ENCODE assay signal across 10 mouse cellular contexts in the genomic region with DNA sequence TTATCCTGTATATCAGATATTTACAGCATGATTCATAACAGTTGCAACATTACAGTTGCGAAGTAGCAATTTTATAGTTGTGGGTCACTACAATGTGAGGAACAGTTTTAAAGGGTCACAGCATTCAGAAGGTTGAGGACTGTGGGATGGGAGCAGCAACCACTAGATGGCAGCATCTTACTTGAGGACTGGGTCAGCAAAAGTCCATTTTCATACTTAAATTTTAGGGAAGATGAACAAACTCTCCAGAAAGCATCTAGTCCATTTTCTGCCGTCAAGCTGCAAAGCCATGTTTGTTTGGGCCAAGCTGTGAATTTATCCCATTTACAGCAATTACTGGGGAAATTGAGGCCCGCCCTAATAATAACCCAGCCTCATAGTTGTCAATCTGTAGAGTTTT. TPM values are rescaled to one million over a fixed set of nuclear protein-coding genes. Genes with fewer than 3 reads are reported as not detected.
DNase-seq lines count a peak whose midpoint lies in the region; ATAC-seq and TF ChIP-seq lines count a peak whose summit lies in the region.
"Had no signal": no experiment of that assay in that cellular context is flagged by ENCODE, and none has a peak within 500 bp of the region (broad histone marks: within the 10 kb centered on the region; RNA-seq: fewer than 3 reads in every experiment).

No protein-coding gene starts in this region.

- no peaks in the 10 kb centered on the region for H3K36me3 ChIP-seq in intestine, embryonic 14.5 days (ENCODE audit: control insufficient read depth, insufficient read depth, low read length)
- H3K36me3 ChIP-seq in intestine, embryonic 16.5 days (ENCODE audit: control insufficient read depth, insufficient read depth, low read length) = no peaks in the 10 kb centered on the region
- no peaks in the 10 kb centered on the region for H3K36me3 ChIP-seq in CH12.LX (replicated peaks in 1 of 2; ENCODE audit: control insufficient read depth in 1 of 2, insufficient read depth in 1 of 2, low read length in 1 of 2)
- no peaks in the 10 kb centered on the region for H3K36me3 ChIP-seq in embryonic facial prominence, embryonic 11.5 days (replicated peaks; ENCODE audit: control insufficient read depth, insufficient read depth, low read depth, low read length)

- no peak for TF ChIP-seq EP300 in CH12.LX (IDR thresholded peaks at IDR 0.05; ENCODE audit: low read length)

- no peaks in the 10 kb centered on the region for H3K27me3 ChIP-seq in intestine, embryonic 14.5 days (replicated peaks; ENCODE audit: control insufficient read depth, insufficient read depth, low read length)
- H3K27me3 ChIP-seq in intestine, embryonic 16.5 days (replicated peaks; ENCODE audit: control insufficient read depth, insufficient read depth, low read length) = no peaks in the 10 kb centered on the region
- no peaks in the 10 kb centered on the region for H3K27me3 ChIP-seq in CH12.LX (replicated peaks)
- H3K27me3 ChIP-seq in embryonic facial prominence, embryonic 11.5 days (ENCODE audit: control insufficient read depth, insufficient read depth, low read length) = no peaks in the 10 kb centered on the region

- no peak overlapping the region for H3K4me3 ChIP-seq in intestine, embryonic 14.5 days (ENCODE audit: low read depth, low read length)
- no peak overlapping the region for H3K4me3 ChIP-seq in intestine, embryonic 16.5 days (ENCODE audit: low read length)
- no peak overlapping the region for H3K4me3 ChIP-seq in CH12.LX (replicated peaks in 1 of 3; ENCODE audit: low read depth in 2 of 3, low read length in 2 of 3, poor library complexity in 1 of 3)
- H3K4me3 ChIP-seq in embryonic facial prominence, embryonic 11.5 days (ENCODE audit: low read depth, low read length) = no peak overlapping the region
- H3K4me3 ChIP-seq: erythroblast, embryonic 14.5 days had no signal

- ATAC-seq in intestine, embryonic 14.5 days (replicated peaks; ENCODE audit: low FRiP score, low TSS enrichment, low read depth) = no peak
- ATAC-seq in intestine, embryonic 16.5 days = no peak
- ATAC-seq in embryonic facial prominence, embryonic 11.5 days (replicated peaks; ENCODE audit: insufficient number of reproducible peaks, low FRiP score, low TSS enrichment, low read depth) = no peak

- H3K79me2 ChIP-seq in CH12.LX (replicated peaks; ENCODE audit: control insufficient read depth, extremely low read depth, insufficient read depth, poor library complexity, severe bottlenecking) = no peaks in the 10 kb centered on the region

- peak; percentile 79 for TF ChIP-seq RAD21 in CH12.LX (IDR thresholded peaks at IDR 0.05; ENCODE audit: low read depth, low read length)

- dilution Hi-C loops in CH12.LX (cut with MboI; ENCODE audit: extremely low pct_ligation_motif_present, extremely low pct_unique_long_range_greater_than_20kb, low sequenced_read_pairs) = no loop called here

- in situ Hi-C loops in CH12.LX (cut with MboI; ENCODE audit: low pct_ligation_motif_present, low pct_unique_long_range_greater_than_20kb, low sequenced_read_pairs) = no loop called here

- DNase-seq in intestine, embryonic 14.5 days (ENCODE audit: low spot score) = peak; percentile 61
- peak; percentile 35 for DNase-seq in CH12.LX (ENCODE audit: extremely low read depth)
- peak; percentile 57 for DNase-seq in adrenal gland, adult 2 months
- peak; percentile 75 for DNase-seq in embryonic facial prominence, embryonic 11.5 days (ENCODE audit: low spot score)
- peak; percentile 52 to 73 for DNase-seq in kidney, postnatal 25 days
- DNase-seq in lung, postnatal 25 days (ENCODE audit: low spot score) = peak; percentile 40
- no peak for DNase-seq in yolk sac, embryonic 10.5 days (ENCODE audit: low spot score)

- no peak for TF ChIP-seq POLR2A in CH12.LX (IDR thresholded peaks at IDR 0.05; ENCODE audit: low read depth, low read length)

- no peak overlapping the region for H3K27ac ChIP-seq in intestine, embryonic 14.5 days (ENCODE audit: low read depth)
- no peak overlapping the region for H3K27ac ChIP-seq in intestine, embryonic 16.5 days (ENCODE audit: low read length)
- no peak overlapping the region for H3K27ac ChIP-seq in CH12.LX (ENCODE audit: insufficient read depth, low read depth)
- H3K27ac ChIP-seq in embryonic facial prominence, embryonic 11.5 days (replicated peaks; ENCODE audit: low read depth, low read length) = no peak overlapping the region
- H3K27ac ChIP-seq: macrophage had no signal

- no peaks in the 10 kb centered on the region for H3K4me1 ChIP-seq in intestine, embryonic 14.5 days (replicated peaks; ENCODE audit: control insufficient read depth, insufficient read depth, low read length)
- no peaks in the 10 kb centered on the region for H3K4me1 ChIP-seq in intestine, embryonic 16.5 days (ENCODE audit: control insufficient read depth, insufficient read depth, low read length)
- no peaks in the 10 kb centered on the region for H3K4me1 ChIP-seq in CH12.LX (ENCODE audit: control insufficient read depth in 1 of 2, insufficient read depth in 2 of 2)
- no peaks in the 10 kb centered on the region for H3K4me1 ChIP-seq in embryonic facial prominence, embryonic 11.5 days (ENCODE audit: control insufficient read depth, insufficient read depth, low read length)

- no peaks in the 10 kb centered on the region for H3K9me3 ChIP-seq in intestine, embryonic 14.5 days (ENCODE audit: control insufficient read depth, low read length)
- H3K9me3 ChIP-seq in intestine, embryonic 16.5 days (ENCODE audit: control insufficient read depth, low read length) = no peaks in the 10 kb centered on the region
- no peaks in the 10 kb centered on the region for H3K9me3 ChIP-seq in CH12.LX (replicated peaks; ENCODE audit: low read length)
- H3K9me3 ChIP-seq in embryonic facial prominence, embryonic 11.5 days (replicated peaks; ENCODE audit: control insufficient read depth, low read length) = no peaks in the 10 kb centered on the region

- 58% methylated on average over 3 of the region's 3 CpGs for WGBS in intestine, embryonic 14.5 days
- 55% methylated on average over 3 of the region's 3 CpGs for WGBS in intestine, embryonic 16.5 days
- 63% methylated on average over 3 of the region's 3 CpGs for WGBS in embryonic facial prominence, embryonic 11.5 days

- TF ChIP-seq CTCF in CH12.LX (conservative IDR thresholded peaks at IDR 0.05 in 1 of 2, IDR thresholded peaks at IDR 0.05 in 1 of 2; ENCODE audit: low read depth in 2 of 2, low read length in 2 of 2) = peak; percentile 66 to 81

- H3K9ac ChIP-seq in intestine, embryonic 14.5 days (ENCODE audit: low read length) = no peak overlapping the region
- H3K9ac ChIP-seq in intestine, embryonic 16.5 days (ENCODE audit: low read depth, low read length) = no peak overlapping the region
- no peak overlapping the region for H3K9ac ChIP-seq in CH12.LX (ENCODE audit: insufficient read depth, low read depth)
- no peak overlapping the region for H3K9ac ChIP-seq in embryonic facial prominence, embryonic 11.5 days (replicated peaks; ENCODE audit: low read length)

- H3K4me2 ChIP-seq in intestine, embryonic 14.5 days (ENCODE audit: low read length) = no peak overlapping the region
- H3K4me2 ChIP-seq in intestine, embryonic 16.5 days (ENCODE audit: low read depth, low read length) = no peak overlapping the region
- no peak overlapping the region for H3K4me2 ChIP-seq in CH12.LX (ENCODE audit: insufficient read depth, low read depth, poor library complexity, severe bottlenecking)
- no peak overlapping the region for H3K4me2 ChIP-seq in embryonic facial prominence, embryonic 11.5 days (ENCODE audit: low read depth, low read length)

TF ChIP-seq in CH12.LX, 34 proteins besides CTCF, POLR2A, EP300 and RAD21:
- TF ChIP-seq USF2 (conservative IDR thresholded peaks at IDR 0.05; ENCODE audit: low read depth, low read length) = no peak
- TF ChIP-seq SMC3 (IDR thresholded peaks at IDR 0.05; ENCODE audit: low read depth, low read length) = peak; percentile 44

RNA-seq across cellular contexts. Expression of a gene that starts 55.9 kb away (rescaled TPM):
- 24.6 and 26.8 TPM in 2 replicates for polyA plus RNA-seq in intestine, embryonic 14.5 days (2014; fragmentation: Nextera tagmentation; extraction: Ambion mirVana)
- 17.3 and 17.8 TPM in 2 replicates for polyA plus RNA-seq in intestine, embryonic 16.5 days (2015; fragmentation: Nextera tagmentation; extraction: Ambion mirVana)
- total RNA-seq in CH12.LX (2012; rRNA removed) = 8.9 and 9.2 TPM in 2 replicates
- total RNA-seq in CH12.LX (2014; rRNA removed) = 7.2 and 9.7 TPM in 2 replicates
- 10.4 and 11.4 TPM in 2 replicates for polyA plus RNA-seq in CH12.LX (2012; ENCODE audit: insufficient read length, low read depth)
- 10 to 100 TPM; 18.0 to 22.4 TPM for total RNA-seq in adrenal gland, adult 2 months (2021)
- 4.2 and 4.5 TPM in 2 replicates for polyA plus RNA-seq in adrenal gland, adult 2 months (2012; rRNA removed)
- polyA plus RNA-seq in embryonic facial prominence, embryonic 11.5 days (2014; fragmentation: Nextera tagmentation; extraction: Ambion mirVana) = 40.5 and 43.6 TPM in 2 replicates

RNA-seq across cellular contexts. Expression of a gene that starts 58.6 kb away (rescaled TPM):
- 1.7 and 2.1 TPM in 2 replicates for polyA plus RNA-seq in intestine, embryonic 14.5 days (2014; fragmentation: Nextera tagmentation; extraction: Ambion mirVana)
- 2.6 and 3.6 TPM in 2 replicates for polyA plus RNA-seq in intestine, embryonic 16.5 days (2015; fragmentation: Nextera tagmentation; extraction: Ambion mirVana)
- total RNA-seq in CH12.LX (2012; rRNA removed) (1.2 and 1.4 TPM in 2 replicates), CH12.LX (2014; rRNA removed) (0.53 and 1.5 TPM in 2 replicates)
- 1.6 and 1.8 TPM in 2 replicates for polyA plus RNA-seq in CH12.LX (2012; ENCODE audit: insufficient read length, low read depth)
- total RNA-seq in adrenal gland, adult 2 months (2021) = 1 to 10 TPM; 1.9 to 3.0 TPM
- 0.66 and 1.0 TPM in 2 replicates for polyA plus RNA-seq in adrenal gland, adult 2 months (2012; rRNA removed)
- polyA plus RNA-seq in embryonic facial prominence, embryonic 11.5 days (2014; fragmentation: Nextera tagmentation; extraction: Ambion mirVana) = 0.46 and 0.79 TPM in 2 replicates
